Mouse (Mus musculus) adrenal gland, postnatal 14 days (tissue): ENCODE measurements around the gene Zic2. TPM values are rescaled to one million over a fixed set of nuclear protein-coding genes. Genes with fewer than 3 reads are reported as not detected.

Experiments
- DNase-seq: peaks from one replicate; pipeline ENCODE4 v3.0.0; 2021; ENCODE audit warnings: mixed read lengths
- total RNA-seq: library from RNA; stranded (reverse); gene quantifications from 2 replicates; pipeline ENCODE4 v1.2.3, GENCODE M21; 2021

Zic2 gene
- total RNA-seq, 1 experiment from 2014 or later, result not detected

DNA sequence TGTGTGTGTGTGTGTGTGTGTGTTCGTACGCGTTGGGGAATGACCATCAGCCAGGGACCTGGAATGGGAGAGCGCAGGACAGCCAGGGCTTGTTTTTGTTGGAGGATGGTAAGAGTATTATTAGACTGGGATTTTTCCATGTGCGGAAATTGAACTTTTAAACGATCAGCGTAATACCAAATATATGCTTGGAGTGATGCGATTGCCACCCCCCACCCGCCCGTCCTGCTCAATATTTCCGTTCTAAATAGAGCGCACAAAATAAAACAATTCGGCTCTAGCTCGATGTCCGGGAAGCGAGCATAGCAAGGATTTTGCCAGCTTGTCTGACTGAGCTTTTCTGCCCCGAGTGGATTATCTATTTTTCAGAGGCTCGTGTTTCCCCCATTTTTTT lies 1.6 kb downstream of the Zic2 start:
- DNase-seq, result no peak

GRCm38 (mm10) chr14:122477261-122477671 lies 2.0 kb downstream of the Zic2 start:
- no peak for DNase-seq

DNA sequence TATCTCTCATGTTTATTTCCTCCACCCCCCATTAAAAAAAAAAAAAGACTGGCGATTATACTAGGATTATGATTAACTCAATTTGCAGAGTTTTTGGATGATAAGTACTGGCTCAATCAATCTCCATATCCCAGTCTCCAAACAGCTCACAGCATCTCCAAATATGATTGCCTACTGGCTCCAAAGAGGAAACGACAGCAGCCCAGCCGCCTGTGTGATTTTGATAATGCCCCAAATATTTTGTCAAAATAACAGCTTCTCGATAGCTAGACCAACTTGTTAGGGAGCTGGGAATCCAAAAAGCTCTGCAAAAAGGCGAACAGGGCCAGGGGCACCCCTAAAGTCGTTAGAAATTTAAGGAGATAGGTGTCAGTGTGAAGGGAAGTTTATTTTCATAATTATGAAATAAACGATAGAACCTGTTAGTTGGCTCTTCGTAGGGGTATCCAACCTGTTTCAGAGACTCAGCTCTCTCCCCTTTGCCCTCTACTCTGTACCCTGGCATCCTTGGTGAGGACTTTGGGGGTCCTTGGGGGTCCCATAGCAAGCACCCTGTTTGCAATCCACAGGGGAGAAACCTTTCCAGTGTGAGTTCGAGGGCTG lies 2.8 kb downstream of the Zic2 start:
- no peak for DNase-seq

GRCm38 (mm10) chr14:122478574-122479011 lies 3.4 kb downstream of the Zic2 start:
- no peak for DNase-seq

- DNase-seq, result no peak
Measured at GRCm38 (mm10) chr14:122479461-122480109, 4.3 kb downstream of the Zic2 start.

- DNase-seq, result no peak
Measured at GRCm38 (mm10) chr14:122480355-122480754, 5.1 kb downstream of the Zic2 start.

- no peak for DNase-seq
Measured at GRCm38 (mm10) chr14:122481181-122481580, 5.9 kb downstream of the Zic2 start.

GRCm38 (mm10) chr14:122482081-122483023 lies 7.1 kb downstream of the Zic2 start:
- no peak for DNase-seq

DNA sequence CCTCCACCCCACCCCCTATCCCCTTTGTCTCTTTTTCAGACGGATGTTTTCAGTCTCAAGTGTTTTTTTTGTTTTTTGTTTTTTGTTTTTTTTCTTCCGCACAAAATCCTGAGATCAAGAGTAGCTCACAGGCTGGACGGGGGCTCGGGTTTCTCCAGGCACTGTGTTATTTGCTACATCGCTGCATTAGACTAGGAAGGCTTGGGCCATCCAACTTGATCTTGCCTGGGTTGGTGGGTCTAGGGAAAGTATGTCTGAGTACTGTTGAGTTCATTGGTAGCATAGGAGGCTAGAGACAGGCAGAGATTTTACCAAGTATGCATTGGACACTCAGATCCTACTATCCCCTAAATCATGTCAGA lies 7.8 kb downstream of the Zic2 start:
- no peak for DNase-seq

GRCm38 (mm10) chr14:122483556-122484421 lies 8.6 kb downstream of the Zic2 start:
- DNase-seq, result no peak

GRCm38 (mm10) chr14:122484458-122484843 lies 9.2 kb downstream of the Zic2 start:
- DNase-seq, result no peak

DNA sequence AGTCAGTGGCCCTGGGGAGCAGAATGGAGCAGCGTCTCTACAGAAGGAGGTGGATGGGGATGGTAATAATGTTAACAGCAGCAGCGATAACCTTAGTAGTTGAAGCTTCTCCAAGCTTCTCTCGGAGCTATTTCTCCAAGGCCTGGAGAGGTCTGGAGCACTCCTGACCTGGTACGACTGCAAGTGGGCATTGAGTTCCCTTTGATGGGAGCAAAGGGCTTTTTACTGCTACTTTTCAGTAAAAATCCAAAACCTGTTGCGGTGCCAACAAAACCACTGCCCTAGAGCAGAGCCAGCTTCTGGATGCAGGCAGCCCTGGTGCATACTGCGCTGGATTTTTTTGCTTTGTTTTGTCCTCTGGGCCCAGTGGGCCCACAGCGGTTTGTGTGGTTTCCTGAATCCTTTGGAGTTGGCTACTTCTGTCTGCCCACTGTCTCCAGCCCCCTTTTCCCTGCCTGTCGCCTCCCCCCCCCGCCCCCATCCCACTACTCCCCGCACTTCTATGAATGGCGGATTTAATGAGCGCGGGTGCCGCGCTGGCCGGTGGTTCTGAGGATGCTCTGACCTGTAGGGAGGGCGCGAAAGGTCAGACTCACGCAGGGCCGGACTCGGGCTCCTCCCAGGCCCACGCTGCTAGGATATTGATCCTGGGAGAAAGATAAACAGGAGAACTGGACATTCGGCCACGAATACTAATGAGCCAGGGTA lies 9.8 kb downstream of the Zic2 start:
- DNase-seq, result no peak

DNA sequence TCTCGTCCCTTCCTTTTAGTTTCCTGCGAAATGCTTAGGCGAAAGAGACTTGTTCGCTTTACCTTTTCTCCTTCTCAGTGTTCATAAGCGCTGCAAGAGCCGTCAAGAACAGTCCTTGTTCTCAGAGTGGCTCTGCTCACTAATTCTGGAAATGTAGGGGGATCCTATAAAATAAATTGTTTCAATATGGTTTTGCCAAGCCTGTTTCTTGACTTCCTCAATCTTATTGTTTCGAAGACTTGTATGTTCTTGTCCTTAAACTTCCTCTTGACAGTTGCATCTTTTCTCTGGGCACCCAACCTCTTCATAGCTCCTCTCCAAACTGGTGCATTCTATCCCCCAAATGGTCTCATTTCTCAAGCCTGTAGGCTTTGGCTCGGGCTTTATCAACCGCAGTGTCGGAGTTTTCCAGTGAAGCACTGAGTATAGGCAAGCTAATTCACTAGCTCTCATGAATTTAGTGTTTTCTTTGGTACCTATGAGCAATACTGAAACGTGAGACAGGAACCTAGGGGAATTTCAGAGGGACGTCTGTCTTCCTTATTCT lies 10.5 kb downstream of the Zic2 start:
- DNase-seq, result no peak

GRCm38 (mm10) chr14:122486611-122487010 lies 11.4 kb downstream of the Zic2 start:
- DNase-seq, result no peak

- DNase-seq, result no peak
Measured at GRCm38 (mm10) chr14:122487366-122487765, 12.1 kb downstream of the Zic2 start.

GRCm38 (mm10) chr14:122489041-122489440 lies 13.8 kb downstream of the Zic2 start:
- no peak for DNase-seq

GRCm38 (mm10) chr14:122489686-122490414 lies 14.6 kb downstream of the Zic2 start:
- DNase-seq, result no peak

DNA sequence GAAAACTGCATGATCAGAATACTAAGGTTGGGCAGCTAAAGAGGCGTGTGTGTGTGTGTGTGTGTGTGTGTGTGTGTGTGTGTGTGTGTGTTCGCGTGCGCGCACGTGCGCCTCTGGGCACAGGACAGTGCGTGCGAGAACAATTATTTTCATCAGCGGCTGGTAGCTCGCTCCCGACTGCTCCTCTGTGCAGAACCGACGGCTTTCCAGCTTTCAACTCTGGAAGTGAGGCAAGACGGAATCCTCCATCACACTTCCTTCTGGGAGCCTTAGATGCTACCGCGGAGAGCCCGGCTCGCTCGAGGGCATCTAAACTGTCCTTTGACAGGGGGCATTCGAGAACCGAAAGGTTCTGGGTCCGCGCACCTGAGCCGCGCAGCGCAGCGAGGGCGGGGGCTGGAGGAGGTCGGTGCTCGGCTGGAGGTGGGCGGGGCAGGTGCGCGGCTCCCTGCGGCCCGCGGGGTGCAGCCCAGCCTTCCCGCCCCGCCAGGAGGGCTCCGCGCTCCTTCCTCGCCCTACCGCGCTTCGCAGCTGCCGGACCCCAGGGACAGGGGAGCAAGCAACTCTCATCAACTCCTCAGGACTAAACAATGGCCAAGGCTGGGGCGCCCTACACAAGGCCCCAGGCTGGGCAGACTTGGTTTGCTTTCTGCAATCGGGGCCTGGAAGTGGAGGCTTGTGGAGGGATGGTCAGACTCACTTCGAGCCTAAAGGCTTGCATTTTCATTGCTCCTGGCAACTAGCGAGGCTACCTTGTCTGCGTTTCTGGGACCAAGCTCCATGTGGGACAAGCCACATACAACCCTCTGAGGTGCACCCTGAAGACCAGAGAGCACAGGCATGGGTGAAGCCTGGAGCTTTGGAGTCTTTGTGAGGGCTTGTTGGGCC lies 15.4 kb downstream of the Zic2 start, which contains the start of gene Gm10837:
Gm10837 (plus strand) TSS at position 146 of the 888 bp plus-strand sequence.
- no peak for DNase-seq

GRCm38 (mm10) chr14:122491521-122491920 lies 16.3 kb downstream of the Zic2 start:
- DNase-seq, result no peak
